Mouse (Mus musculus) olfactory bulb, adult 2 months (tissue): ENCODE data around the gene Ttll9.

Source experiments
- CTCF ChIP-seq: fragments of 200-500 bp; IDR thresholded peaks from 2 replicates; pipeline ENCODE4 v1.5.1; 2012; ENCODE audit warnings: low read depth, mild to moderate bottlenecking, low read length, moderate library complexity; ENCODE audit not compliant: insufficient read depth
- POLR2A ChIP-seq: fragments of 200-500 bp; IDR thresholded peaks from 2 replicates; pipeline ENCODE4 v1.6.1; 2012; ENCODE audit warnings: mild to moderate bottlenecking, low read depth, low read length, moderate library complexity; ENCODE audit not compliant: insufficient read depth

DNA sequence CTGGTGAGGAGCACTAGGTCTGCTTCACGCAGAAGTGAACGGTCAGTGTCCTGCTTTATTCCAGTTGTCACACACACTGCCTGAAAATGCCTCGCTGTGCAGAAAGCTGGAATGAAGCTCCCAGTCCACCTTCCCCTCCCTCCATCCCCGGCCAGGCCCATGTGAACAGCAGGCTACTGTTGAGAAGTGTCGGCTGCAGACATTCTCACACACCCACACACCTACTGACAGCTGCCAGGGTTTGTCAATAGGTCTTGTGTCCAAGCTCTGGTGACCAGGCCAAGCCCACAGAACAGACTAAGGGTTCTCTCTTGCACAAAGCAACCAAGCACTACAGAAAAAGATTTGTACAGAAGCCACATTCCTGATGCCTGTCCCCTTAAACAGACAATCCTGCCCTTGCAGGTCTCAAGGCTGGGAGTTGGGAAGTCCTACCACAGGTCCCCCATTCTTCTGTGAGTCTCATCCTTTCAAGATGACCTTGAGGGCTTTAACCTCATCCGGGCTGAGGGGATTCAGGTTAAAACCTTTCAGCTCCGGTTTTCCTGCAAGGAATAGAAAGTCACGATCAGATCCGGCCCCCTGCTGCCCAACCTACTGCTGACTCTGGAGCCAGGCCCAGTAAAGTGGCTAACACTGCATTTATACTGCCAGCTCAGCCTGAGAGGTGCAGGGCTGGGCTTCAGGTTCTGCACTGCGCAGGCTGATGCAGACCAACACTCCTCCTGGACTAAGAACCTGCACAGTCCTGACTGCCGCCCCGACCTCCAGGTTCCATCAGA lies 47.1 kb downstream of the Ttll9 start:
- TF ChIP-seq CTCF (no peak), POLR2A (no peak)
